Mouse (Mus musculus) urinary bladder, postnatal 36 days (tissue): ENCODE measurements around the gene Pcca.

ENCODE experiments used
- DNase-seq, 2 experiments: peaks; one replicate each; pipeline ENCODE4 v3.0.0; 2022; ENCODE audit warnings: low spot score in 2 of 2, mixed read lengths in 1 of 2

Pcca gene

DNA sequence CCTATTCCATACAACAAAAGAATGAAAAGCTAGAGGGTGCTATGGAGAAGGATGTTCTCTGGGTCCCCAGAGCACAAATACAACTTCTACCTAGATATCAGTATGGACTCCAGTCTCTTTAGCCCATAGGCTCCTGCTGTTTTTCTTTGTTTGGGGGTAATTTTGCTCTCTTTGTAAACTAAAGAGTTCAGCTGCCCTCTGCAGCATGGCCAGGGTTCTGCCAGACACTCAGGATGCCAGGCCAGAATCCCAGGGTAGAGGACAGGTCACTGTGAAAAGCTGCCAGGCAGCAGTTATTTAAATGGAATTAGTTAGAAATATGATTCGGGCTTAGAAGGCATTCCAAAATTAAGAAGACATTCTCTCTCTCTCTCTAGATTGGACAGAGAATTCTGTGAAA, 402.3 kb downstream of the Pcca start:
- DNase-seq, result no peak
